Mouse (Mus musculus) duodenum, adult 2 months (tissue): ENCODE results near the gene Tnfsf9. TPM values are rescaled to one million over a fixed set of nuclear protein-coding genes. Genes with fewer than 3 reads are reported as not detected.

Experiments used
- polyA plus RNA-seq: library from polyadenylated mRNA; depleted of rRNA; stranded (reverse); fragments of >200 nt; gene quantifications from 2 replicates; pipeline ENCODE4 v1.2.3, GENCODE M21; 2012; ENCODE audit warnings: low replicate concordance; rRNA removed

Tnfsf9 gene
- 1.7 and 2.6 TPM in 2 replicates for polyA plus RNA-seq

GRCm38 (mm10) chr17:57105181-57106034 lies at the start of gene Tnfsf9:
Gene Tnfsf9, plus strand, starts transcription at chr17:57105325.

GRCm38 (mm10) chr17:57058891-57059485 lies 46.1 kb upstream of the Tnfsf9 start, which contains the start of gene Crb3:
Gene Crb3, plus strand, starts transcription at chr17:57059105.

DNA sequence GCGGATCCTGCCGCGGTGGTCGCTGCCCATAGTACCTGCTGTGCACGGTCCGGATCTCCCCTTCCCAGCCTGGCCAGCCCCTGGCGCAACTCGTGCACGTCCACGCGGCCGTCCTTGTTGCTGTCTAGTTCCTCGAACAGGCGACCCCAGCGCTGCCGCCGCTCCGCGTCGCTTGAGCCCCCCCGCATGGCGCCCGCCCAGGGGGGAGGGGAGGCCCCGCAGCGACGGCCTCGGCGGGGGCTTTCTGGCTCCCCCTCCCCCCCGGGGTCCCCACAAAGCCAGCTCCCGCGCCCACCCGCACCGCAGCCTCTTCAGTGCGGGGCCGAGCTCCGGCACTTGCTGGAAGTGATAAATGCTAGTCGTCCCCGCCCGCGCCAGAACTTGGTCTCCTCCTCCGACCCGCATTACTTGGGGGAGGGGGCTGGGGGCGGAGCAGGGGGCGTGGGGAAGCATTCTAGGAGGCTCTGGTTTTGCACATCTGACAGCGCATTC lies 45.6 kb upstream of the Tnfsf9 start, which contains the start of gene Slc25a23:
Gene Slc25a23 (minus strand): TSS at position 378 of the 492 bp plus-strand sequence.

GRCm38 (mm10) chr17:57078336-57078735 lies 26.8 kb upstream of the Tnfsf9 start, which contains the start of gene Dennd1c:
Gene Dennd1c, minus strand, starts transcription at chr17:57078514.

DNA sequence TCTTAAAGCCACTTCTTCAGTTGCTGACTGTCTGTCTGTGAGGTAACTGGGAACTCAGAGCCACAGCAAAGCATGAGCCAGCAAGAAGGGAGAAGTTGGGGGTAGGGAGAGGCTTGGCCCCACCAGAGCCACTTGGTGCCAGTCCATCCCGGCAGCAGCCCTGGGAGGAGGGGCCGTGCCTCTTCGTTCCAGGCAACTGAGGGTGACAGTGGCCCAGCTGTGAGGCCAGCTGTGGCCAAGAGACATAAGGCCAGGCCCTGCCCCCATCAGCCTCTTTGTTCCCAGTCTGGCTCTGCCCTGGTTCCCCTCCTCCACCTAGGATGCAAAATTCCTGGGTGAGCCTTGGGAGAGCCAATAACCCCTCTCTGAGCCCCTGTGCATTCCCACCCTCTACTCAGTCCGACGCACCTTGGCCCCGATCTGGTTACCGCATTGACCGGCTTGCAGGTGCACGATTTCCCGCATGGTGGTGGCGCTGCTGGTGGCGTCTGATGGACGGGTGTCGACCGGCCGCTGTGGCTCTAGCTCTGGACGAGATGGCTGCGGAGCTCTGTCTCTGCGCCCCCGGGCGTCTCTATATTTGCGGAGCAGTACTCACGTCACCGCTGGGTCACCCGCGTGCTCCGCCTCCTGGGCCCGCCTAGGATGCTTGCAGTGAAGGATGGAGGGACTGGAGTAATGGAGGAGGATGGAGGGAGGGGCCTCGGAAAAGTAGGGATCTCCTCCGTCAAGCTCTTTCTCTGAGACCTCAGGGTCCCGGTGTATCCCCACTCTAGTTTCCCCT lies 17.9 kb upstream of the Tnfsf9 start, which contains the start of gene Tubb4a:
Gene Tubb4a (minus strand): TSS at position 734 of the 784 bp plus-strand sequence.

DNA sequence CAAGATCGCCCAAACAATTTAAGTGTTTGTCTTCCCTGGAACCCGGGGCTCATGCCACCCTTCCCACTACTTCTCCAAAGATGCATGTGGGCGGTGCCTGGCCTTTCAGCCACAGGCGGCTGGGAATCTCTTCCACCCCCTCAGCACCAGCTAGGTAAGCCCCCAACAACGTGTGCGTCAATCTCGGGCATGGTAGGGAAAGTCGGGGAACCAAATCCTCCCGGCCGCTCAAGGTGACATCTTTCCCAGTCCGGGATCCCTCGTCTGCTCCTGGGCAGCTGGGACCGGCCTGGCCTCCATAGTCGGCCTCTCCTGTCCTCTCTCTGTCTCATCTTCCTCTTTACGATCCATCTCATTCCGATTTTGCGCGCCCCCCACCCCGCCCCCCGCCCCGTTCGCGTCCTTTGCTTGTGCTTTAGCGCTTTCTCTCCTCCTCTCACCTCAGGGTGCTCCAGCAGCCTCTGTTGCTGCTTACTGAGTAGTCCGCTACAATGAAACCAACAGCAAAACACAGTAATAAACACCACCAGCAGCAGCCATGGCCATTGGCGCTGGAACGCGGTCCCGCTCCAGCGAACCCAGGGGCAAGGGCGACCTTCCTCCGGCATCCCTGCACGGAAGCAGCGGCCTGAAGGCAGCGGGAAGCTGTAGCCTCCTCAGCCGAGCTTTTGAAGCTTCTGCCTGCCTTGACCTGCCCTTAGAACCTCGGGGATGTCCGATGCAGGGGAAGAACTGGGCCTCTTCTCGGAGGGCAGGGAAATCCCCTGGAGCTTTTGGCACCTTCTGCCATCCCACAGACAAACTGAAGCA lies 44.1 kb downstream of the Tnfsf9 start, which contains the start of gene Cd70:
Gene Cd70 (minus strand): TSS at position 784 of the 810 bp plus-strand sequence.

Other genes with a start within 250 kb of the Tnfsf9 start
- not detected in 2 replicates for gene Acsbg2, start 230.9 kb upstream of the Tnfsf9 start, polyA plus RNA-seq
- gene 1700061G19Rik, start 229.8 kb upstream of the Tnfsf9 start, polyA plus RNA-seq: 0.04 and 0.06 TPM in 2 replicates
- 33.7 and 35.2 TPM in 2 replicates for gene Mllt1, start 169.9 kb upstream of the Tnfsf9 start, polyA plus RNA-seq
- gene Acer1, start 123.2 kb upstream of the Tnfsf9 start, polyA plus RNA-seq: 8.5 and 23.4 TPM in 2 replicates
- 131 and 155 TPM in 2 replicates for gene Clpp, start 115.0 kb upstream of the Tnfsf9 start, polyA plus RNA-seq
- 57.0 and 71.1 TPM in 2 replicates for gene Alkbh7, start 108.0 kb upstream of the Tnfsf9 start, polyA plus RNA-seq
- gene Pspn, start 105.3 kb upstream of the Tnfsf9 start, polyA plus RNA-seq: not detected in 2 replicates
- gene Gtf2f1, start 94.0 kb upstream of the Tnfsf9 start, polyA plus RNA-seq: 30.4 and 34.6 TPM in 2 replicates
- 0.08 TPM in 1 of 2 replicates, not detected in the other for gene Gm17949, start 93.9 kb upstream of the Tnfsf9 start, polyA plus RNA-seq
- gene Khsrp, start 73.8 kb upstream of the Tnfsf9 start, polyA plus RNA-seq: 64.2 and 89.1 TPM in 2 replicates
- gene Slc25a41, start 63.7 kb upstream of the Tnfsf9 start, polyA plus RNA-seq: not detected in 2 replicates
- gene Crb3, start 46.2 kb upstream of the Tnfsf9 start, polyA plus RNA-seq: 197 and 435 TPM in 2 replicates
- gene Slc25a23, start 45.5 kb upstream of the Tnfsf9 start, polyA plus RNA-seq: 9.4 and 27.8 TPM in 2 replicates
- 4.4 and 7.5 TPM in 2 replicates for gene Dennd1c, start 26.8 kb upstream of the Tnfsf9 start, polyA plus RNA-seq
- gene Tubb4a, start 17.5 kb upstream of the Tnfsf9 start, polyA plus RNA-seq: 2.2 and 4.6 TPM in 2 replicates
- gene Cd70, start 44.5 kb downstream of the Tnfsf9 start, polyA plus RNA-seq: not detected in 2 replicates
- 0.14 and 0.63 TPM in 2 replicates for gene Tnfsf14, start 88.9 kb downstream of the Tnfsf9 start, polyA plus RNA-seq
- 7.7 and 16.0 TPM in 2 replicates for gene C3, start 122.8 kb downstream of the Tnfsf9 start, polyA plus RNA-seq
- gene Gpr108, start 143.1 kb downstream of the Tnfsf9 start, polyA plus RNA-seq: 33.8 and 37.6 TPM in 2 replicates
- gene Trip10, start 144.1 kb downstream of the Tnfsf9 start, polyA plus RNA-seq: 21.5 and 25.0 TPM in 2 replicates
- 1.3 and 1.6 TPM in 2 replicates for gene Vav1, start 173.8 kb downstream of the Tnfsf9 start, polyA plus RNA-seq